Mouse (Mus musculus): ENCODE measurements around the gene Olfr38.

Olfr38 gene

DNA sequence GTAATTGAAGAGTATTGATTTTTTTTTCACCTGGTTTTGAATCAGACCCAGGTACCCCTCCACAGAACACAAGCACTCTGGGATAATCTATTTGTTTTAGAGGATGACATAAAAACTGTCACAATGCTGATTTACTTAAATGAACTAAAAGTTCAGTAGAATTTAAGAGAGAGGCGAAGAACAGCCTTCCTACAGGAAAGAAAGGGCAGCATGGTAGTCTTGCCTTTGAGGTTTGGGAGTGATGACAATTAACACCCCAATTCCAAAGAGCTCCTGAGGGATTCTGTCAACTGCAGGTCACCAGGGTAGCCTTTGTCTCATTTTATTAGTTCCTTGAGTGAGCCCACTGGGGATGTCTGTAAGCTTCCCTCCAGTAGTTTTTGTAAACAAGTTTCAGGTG, at the start of gene Olfr38:
Gene Olfr38, plus strand, starts transcription at position 301 of the 400 bp plus-strand sequence.
- no peak for DNase-seq (ENCODE audit: low spot score)

DNA sequence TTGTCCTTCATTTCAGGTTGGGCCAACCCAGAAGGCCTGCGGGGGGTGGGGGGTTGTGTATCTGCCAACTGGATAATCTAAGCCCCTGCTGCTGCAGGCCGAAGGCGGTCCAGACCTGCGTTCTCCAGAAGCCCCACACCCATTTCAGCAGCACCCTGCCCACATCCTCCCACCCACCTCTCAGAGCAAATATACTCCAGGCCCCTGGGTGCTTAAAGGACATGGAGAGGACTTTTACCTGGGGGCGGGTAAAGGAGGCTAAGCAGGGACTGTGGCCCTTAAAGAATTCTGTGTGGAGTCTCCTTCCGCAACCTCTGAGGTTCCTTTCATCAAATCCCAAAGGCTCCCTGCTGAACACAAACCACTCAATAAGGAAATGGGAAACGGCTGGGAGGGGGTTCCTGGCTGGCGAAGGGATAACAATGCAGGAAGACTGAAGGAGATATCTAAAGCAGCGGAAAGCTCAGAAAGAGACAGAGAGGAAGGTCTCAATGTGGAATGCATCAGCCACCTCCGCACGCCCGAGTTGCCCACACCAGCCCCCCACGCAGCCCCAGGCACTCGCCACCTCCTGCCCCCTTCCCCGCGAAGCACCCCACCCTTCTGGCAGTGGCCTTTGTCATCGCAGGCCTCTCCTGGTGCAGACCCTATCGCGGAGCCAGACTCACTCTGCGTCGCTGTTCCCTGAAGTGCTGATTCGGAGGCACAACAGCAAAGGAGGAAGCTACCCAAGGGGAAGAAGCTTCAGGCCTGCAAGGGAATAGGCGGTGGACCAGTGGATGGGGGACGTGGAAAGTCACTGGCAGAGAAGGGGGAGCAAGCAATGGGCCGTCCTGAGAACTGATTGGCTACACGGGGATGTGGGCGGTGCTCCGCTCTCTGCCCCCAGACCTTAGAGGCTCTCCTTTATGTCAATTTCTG, 46.7 kb upstream of the Olfr38 start, which contains the start of gene Tcaf1:
Gene Tcaf1, minus strand, starts transcription at position 798 of the 921 bp plus-strand sequence.
- DNase-seq (ENCODE audit: low spot score) = no peak

DNA sequence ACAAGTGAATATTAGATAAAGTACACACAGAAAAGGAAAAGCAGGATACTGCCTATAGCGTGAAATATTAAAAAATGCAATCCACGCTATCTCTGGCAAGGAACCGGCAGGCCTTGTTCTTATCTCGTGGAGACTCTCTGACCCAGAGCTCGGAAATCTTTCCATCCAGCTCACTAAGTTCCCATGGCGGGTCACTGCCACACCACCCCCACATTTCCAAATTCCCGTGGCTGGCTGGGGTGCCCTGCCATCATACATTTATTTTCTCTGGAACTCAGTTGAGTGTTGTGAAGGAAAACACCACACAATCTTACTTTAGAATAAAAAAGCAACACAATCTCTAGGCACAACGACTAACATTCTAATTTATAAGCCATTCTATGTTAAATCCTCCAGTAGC, 41.5 kb upstream of the Olfr38 start:
- no peak for DNase-seq (ENCODE audit: low spot score)

DNA sequence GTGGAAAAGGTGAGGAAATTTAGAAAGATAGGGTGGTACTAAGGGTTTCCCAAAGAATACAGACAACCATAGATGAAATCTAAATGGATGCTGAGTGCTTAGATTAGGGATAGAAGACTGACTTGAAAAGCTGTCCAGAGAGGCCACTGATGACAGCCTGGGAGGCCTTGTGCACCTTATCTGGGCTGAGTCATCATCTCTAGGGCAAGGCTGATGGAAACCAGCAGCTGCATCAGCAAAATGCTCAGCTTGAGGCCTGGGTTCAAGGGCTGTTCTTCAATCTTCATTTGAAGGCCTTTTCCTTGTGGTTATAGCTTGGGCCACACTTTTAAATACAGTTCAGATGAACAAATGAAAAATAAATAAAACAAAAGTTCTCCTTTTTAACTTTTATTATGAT, 38.2 kb upstream of the Olfr38 start:
- no peak for DNase-seq (ENCODE audit: low spot score)

DNA sequence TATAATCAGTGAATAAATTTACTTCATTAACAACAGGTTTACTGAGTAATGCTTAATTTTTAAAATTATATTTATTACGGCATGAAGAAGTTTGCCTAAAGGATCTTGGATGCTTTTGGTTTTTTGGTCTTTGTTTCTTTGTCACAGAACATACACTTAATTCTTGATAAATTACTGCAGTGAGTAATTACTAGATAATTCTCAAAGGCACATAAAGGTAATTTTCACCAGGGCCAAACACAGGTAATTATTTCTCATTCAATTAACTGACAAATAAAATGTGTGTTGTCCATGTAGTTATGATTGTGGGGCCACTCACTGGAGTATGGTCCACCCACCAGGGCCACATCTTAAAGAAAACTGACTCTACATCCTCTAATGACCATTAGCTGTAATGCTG, 17.1 kb upstream of the Olfr38 start, which contains the start of gene Olfr453:
Gene Olfr453, plus strand, starts transcription at position 301 of the 400 bp plus-strand sequence.
- DNase-seq (ENCODE audit: low spot score) = no peak

DNA sequence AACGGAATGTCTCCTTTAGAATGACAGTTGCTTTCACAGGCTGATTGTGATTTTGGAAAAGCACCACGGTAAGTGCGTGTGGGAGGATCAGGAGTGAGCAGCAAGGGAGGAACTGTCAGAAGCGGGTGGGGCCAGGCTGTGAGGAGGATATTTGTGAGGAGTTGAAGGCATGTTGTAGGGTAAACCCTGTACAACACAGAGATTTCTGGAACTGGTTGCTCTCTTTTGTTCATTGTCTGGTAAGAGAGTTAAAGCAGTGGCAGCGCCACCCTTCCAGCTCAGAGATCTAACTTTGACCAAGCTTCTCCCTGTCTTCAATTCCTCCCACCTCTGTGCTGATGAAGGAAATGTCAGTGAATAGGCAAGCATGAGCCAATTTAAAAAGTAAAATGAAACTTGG, 13.9 kb upstream of the Olfr38 start:
- no peak for DNase-seq (ENCODE audit: low spot score)

DNA sequence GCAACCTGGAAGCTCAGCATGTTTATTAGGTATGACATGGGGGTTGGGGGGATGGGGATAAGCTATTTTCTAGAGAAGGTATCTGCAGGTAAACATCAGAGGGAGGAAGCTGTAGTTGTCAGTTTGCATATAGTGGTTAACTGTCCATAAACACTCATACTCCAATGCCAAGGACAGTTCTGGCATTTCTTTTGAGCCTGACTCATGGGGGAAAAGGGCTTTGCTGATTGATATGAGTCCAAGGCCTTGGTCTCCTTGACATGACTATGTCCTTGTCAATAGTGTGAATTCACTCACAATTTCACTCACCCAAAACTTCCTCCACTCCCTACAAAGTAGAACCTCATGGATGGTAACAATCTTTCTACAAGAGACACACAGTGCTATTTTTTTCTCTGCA, 8.4 kb upstream of the Olfr38 start:
- no peak for DNase-seq (ENCODE audit: low spot score)

DNA sequence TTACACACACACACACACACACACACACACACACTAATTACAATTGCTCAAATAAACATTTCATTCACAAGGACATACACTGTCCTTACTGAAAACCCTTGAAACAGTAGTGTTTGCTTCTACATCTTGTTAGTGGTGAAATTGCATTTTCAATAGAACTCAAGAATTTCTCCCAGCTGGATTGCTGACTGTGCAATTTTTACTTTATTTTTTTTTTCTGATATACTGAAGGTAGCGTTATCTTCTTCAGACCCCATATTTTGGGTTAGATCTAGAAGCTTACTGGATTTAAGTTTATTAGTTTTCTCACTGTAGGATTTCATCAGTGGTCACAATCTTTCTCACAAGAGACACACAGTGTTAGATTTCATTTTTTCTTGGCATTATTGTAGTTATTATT, 20.9 kb downstream of the Olfr38 start:
- DNase-seq (ENCODE audit: low spot score) = no peak

DNA sequence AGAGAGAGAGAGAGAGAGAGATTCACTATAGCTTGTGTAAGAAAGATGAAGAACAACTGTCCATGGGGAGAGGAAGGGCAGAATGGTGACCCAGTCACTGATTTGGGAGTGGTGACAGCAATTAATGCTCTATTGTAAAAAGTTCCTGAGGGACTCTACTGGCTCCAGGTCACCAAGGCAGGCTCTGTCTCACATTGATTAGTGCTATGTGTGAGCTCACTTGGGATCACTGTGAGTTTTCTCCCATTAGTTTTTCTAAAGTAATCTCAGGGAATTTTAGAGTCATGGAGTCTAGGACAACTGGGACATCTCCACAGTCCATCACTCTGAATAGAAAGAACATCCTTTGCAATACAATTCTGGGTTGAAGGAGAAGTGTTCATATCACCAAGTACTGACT, 28.6 kb downstream of the Olfr38 start, which contains the start of gene Olfr452:
Gene Olfr452, plus strand, starts transcription at position 301 of the 400 bp plus-strand sequence.
- no peak for DNase-seq (ENCODE audit: low spot score)

DNA sequence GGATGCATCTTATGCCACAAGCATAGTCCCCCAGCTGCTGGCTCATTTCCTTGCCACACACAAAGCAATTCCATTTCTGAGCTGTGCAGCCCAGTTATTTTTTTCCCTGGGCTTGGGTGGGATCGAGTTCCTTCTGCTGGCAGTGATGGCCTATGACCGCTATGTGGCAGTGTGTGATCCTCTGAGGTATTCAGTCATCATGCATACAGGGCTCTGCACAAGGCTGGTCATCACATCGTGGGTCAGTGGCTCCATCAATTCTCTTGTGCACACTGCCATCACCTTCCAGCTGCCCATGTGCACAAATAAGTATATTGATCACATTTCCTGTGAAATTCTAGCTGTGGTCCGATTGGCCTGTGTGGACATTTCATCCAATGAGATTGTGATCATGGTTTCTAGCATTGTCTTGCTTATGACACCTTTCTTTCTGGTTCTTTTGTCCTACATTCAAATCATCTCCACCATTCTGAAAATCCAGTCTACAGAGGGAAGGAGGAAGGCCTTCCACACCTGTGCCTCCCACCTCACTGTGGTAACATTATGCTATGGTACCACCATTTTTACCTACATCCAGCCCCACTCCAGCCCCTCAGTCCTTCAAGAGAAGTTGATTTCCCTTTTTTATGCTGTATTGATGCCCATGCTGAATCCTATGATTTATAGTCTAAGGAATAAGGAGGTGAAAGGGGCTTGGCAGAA, 34.2 kb downstream of the Olfr38 start:
- DNase-seq (ENCODE audit: low spot score) = no peak

DNA sequence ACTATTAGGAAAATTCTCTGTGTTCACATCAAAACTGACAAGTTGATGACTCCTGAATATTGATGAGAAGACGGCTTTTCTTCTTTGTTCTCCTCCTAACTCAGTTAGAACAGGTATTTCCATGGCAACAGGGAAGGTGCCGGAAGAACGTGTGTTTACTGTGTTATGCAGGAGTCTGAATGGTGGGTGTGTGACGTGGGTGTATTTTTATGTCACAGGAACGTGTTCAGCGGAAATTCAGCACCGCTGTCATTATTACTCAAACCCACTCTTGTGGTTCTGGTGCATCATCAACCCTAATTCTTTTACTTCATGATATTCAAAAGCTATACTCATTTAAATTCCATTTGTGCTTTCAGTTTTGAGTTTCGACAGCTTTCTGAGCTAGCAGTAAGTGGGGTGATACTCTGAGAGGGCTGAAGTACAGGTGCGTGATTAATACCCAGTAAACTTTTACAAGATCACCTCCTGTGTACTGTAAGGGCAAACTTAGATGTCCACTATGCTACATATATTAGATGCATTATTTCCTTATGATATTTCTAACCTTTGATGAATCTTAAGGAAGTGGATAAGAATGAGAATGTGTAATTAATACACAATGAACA, 34.8 kb downstream of the Olfr38 start:
- no peak for DNase-seq (ENCODE audit: low spot score)

DNA sequence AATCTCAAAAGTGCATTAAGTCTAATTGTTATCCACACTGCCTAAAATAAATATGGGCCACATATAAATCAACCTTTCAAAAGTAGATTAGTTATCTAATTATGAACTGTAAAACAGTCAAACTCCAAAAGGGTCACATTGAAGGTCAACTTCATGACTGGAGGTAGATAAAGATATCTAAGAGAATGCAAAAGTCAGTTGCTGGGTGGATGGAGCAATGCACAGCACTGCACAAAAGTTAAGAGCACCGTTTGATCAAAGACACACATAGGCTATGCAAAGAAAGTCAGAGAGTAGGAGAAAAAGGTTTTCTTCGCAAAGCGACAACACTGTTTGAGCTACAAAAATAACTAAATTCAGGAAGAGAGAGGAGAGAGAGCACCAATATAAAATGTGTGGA, 38.8 kb downstream of the Olfr38 start:
- DNase-seq (ENCODE audit: low spot score) = no peak

DNA sequence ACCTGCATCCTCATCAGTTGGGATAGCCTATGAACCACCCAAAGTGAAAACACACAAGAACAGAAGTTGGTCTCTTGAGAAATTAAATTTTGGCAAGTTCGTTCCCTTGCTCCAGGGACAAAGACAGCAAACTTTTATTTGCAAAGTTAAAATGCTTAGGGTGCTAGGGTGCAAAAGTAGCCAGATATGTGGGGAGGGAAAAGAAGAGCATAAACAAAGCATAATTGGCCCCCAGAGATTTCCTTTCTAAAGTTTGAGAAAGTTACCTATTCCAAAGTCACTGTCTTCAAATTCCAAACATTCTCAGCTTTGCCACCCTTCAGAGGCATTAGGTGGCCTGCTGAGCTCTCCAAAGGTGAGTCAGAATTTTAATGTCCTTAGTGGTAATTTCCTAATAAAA, 55.4 kb downstream of the Olfr38 start, which contains the start of gene Olfr450:
Gene Olfr450, plus strand, starts transcription at position 301 of the 400 bp plus-strand sequence.
- no peak for DNase-seq (ENCODE audit: low spot score)

Data from T-cell, adult 2 months (primary cell).